Mouse (Mus musculus): ENCODE data around the gene Prrt4. TPM values are rescaled to one million over a fixed set of nuclear protein-coding genes. Genes with fewer than 3 reads are reported as not detected.
"Not testable (repeated sequence)": the region's sequence is repeated elsewhere in the genome, so short reads cannot be mapped to it uniquely, and the experiment has no call there.

Gene Prrt4
- polyA plus RNA-seq (2016; fragmentation: Nextera tagmentation; extraction: Ambion mirVana), result 0.83 and 1.1 TPM in 2 replicates

- H3K27ac ChIP-seq (replicated peaks), result peak within 1 kb of the TSS; percentile 85
- peaks cover 90% of the 10 kb centered on the region for H3K27me3 ChIP-seq (ENCODE audit: low read depth, poor library complexity, severe bottlenecking)
- peaks cover 37% of the 10 kb centered on the region for H3K4me1 ChIP-seq
- H3K9me3 ChIP-seq (replicated peaks), result no peaks in the 10 kb centered on the region
- H3K4me3 ChIP-seq, result peak within 1 kb of the TSS; percentile 77
- DNase-seq (ENCODE audit: low spot score), result peak; percentile 68
- H3K36me3 ChIP-seq, result no peaks in the 10 kb centered on the region
- under 1% methylated on average over 79 of the region's 79 CpGs for WGBS
These were observed at the start of gene Prrt4 for GRCm38 (mm10) chr6:29178888-29179658. TSS of gene Prrt4 (minus strand) at chr6:29179584.

GRCm38 (mm10) chr6:29217717-29218116 is 38.3 kb upstream of the Prrt4 start:
- WGBS, result 77% methylated on average over 3 of the region's 3 CpGs

GRCm38 (mm10) chr6:29215881-29216501 is 36.6 kb upstream of the Prrt4 start, which contains the start of gene Impdh1:
TSS of gene Impdh1 (minus strand) at chr6:29216364.
- Histone ChIP-seq H3K27me3 (ENCODE audit: low read depth, poor library complexity, severe bottlenecking) (peaks cover 43% of the 10 kb centered on the region), H3K36me3 (no peaks in the 10 kb centered on the region), H3K27ac (replicated peaks) (peak within 1 kb of the TSS; percentile 85), H3K4me3 (peak within 1 kb of the TSS; percentile 82), H3K9me3 (replicated peaks) (no peaks in the 10 kb centered on the region), H3K4me1 (peaks cover 58% of the 10 kb centered on the region)
- WGBS, result 0% methylated on average over 56 of the region's 56 CpGs
- peak; percentile 91 for DNase-seq (ENCODE audit: low spot score)

More at GRCm38 (mm10) chr6:29217717-29218116, 38.3 kb upstream of the Prrt4 start:
- not testable (repeated sequence) for H3K27ac ChIP-seq (replicated peaks); DNase-seq (ENCODE audit: low spot score); H3K36me3 ChIP-seq; H3K4me3 ChIP-seq; H3K9me3 ChIP-seq (replicated peaks)
- peaks cover 41% of the 10 kb centered on the region for H3K4me1 ChIP-seq
- H3K27me3 ChIP-seq (ENCODE audit: low read depth, poor library complexity, severe bottlenecking), result peaks cover 34% of the 10 kb centered on the region

GRCm38 (mm10) chr6:29215181-29215580 is 35.8 kb upstream of the Prrt4 start:
- Histone ChIP-seq H3K36me3 (no peaks in the 10 kb centered on the region), H3K27ac (replicated peaks) (peak overlapping the region; percentile 85), H3K9me3 (replicated peaks) (no peaks in the 10 kb centered on the region), H3K4me1 (peaks cover 63% of the 10 kb centered on the region), H3K4me3 (peak overlapping the region; percentile 82), H3K27me3 (ENCODE audit: low read depth, poor library complexity, severe bottlenecking) (peaks cover 48% of the 10 kb centered on the region)
- DNase-seq (ENCODE audit: low spot score), result no peak
- 4% methylated on average over 9 of the region's 9 CpGs for WGBS

- Histone ChIP-seq H3K27ac (replicated peaks) (peak overlapping the region; percentile 85), H3K4me1 (peaks cover 67% of the 10 kb centered on the region), H3K27me3 (ENCODE audit: low read depth, poor library complexity, severe bottlenecking) (peaks cover 48% of the 10 kb centered on the region), H3K4me3 (peak overlapping the region; percentile 82), H3K36me3 (no peaks in the 10 kb centered on the region), H3K9me3 (replicated peaks) (no peaks in the 10 kb centered on the region)
- DNase-seq (ENCODE audit: low spot score), result no peak
- 35% methylated on average over 5 of the region's 5 CpGs for WGBS
These were observed 35.4 kb upstream of the Prrt4 start for GRCm38 (mm10) chr6:29214776-29215175.

- Histone ChIP-seq H3K36me3 (no peaks in the 10 kb centered on the region), H3K27me3 (ENCODE audit: low read depth, poor library complexity, severe bottlenecking) (peaks cover 48% of the 10 kb centered on the region), H3K4me1 (peaks cover 71% of the 10 kb centered on the region), H3K4me3 (peak overlapping the region; percentile 82), H3K9me3 (replicated peaks) (no peaks in the 10 kb centered on the region), H3K27ac (replicated peaks) (peak overlapping the region; percentile 85)
- DNase-seq (ENCODE audit: low spot score), result peak; percentile 75
- 0% methylated on average over 1 of the region's 1 CpGs for WGBS
These were observed 34.9 kb upstream of the Prrt4 start for GRCm38 (mm10) chr6:29214245-29214644.

GRCm38 (mm10) chr6:29213436-29213835 is 34.1 kb upstream of the Prrt4 start:
- 33% methylated on average over 5 of the region's 5 CpGs for WGBS
- Histone ChIP-seq H3K4me1 (peaks cover 78% of the 10 kb centered on the region), H3K27ac (replicated peaks) (peak overlapping the region; percentile 85), H3K27me3 (ENCODE audit: low read depth, poor library complexity, severe bottlenecking) (peaks cover 48% of the 10 kb centered on the region), H3K9me3 (replicated peaks) (no peaks in the 10 kb centered on the region), H3K36me3 (no peaks in the 10 kb centered on the region), H3K4me3 (0 out of 2 replicates have a peak overlapping the region, but pooled peaks have one; percentile 4)
- DNase-seq (ENCODE audit: low spot score), result no peak

- no peaks in the 10 kb centered on the region for H3K9me3 ChIP-seq (replicated peaks)
- peaks cover 78% of the 10 kb centered on the region for H3K4me1 ChIP-seq
- peaks cover 48% of the 10 kb centered on the region for H3K27me3 ChIP-seq (ENCODE audit: low read depth, poor library complexity, severe bottlenecking)
- H3K27ac ChIP-seq (replicated peaks), result peak overlapping the region; percentile 87
- peak; percentile 85 for DNase-seq (ENCODE audit: low spot score)
- H3K36me3 ChIP-seq, result peaks cover 1% of the 10 kb centered on the region
- under 1% methylated on average over 62 of the region's 66 CpGs for WGBS
- peak overlapping the region; percentile 76 for H3K4me3 ChIP-seq
These were observed 32.6 kb upstream of the Prrt4 start for GRCm38 (mm10) chr6:29211806-29212492.

GRCm38 (mm10) chr6:29211146-29211545 is 31.8 kb upstream of the Prrt4 start:
- peaks cover 8% of the 10 kb centered on the region for H3K36me3 ChIP-seq
- WGBS, result 36% methylated on average over 7 of the region's 7 CpGs
- peak overlapping the region; percentile 76 for H3K4me3 ChIP-seq
- H3K27me3 ChIP-seq (ENCODE audit: low read depth, poor library complexity, severe bottlenecking), result peaks cover 48% of the 10 kb centered on the region
- no peak for DNase-seq (ENCODE audit: low spot score)
- peak overlapping the region; percentile 87 for H3K27ac ChIP-seq (replicated peaks)
- H3K9me3 ChIP-seq (replicated peaks), result no peaks in the 10 kb centered on the region
- peaks cover 72% of the 10 kb centered on the region for H3K4me1 ChIP-seq

- H3K27me3 ChIP-seq (ENCODE audit: low read depth, poor library complexity, severe bottlenecking), result peaks cover 41% of the 10 kb centered on the region
- H3K27ac ChIP-seq (replicated peaks), result no peak overlapping the region
- peaks cover 64% of the 10 kb centered on the region for H3K4me1 ChIP-seq
- no peak overlapping the region for H3K4me3 ChIP-seq
- no peak for DNase-seq (ENCODE audit: low spot score)
- peaks cover 14% of the 10 kb centered on the region for H3K36me3 ChIP-seq
- H3K9me3 ChIP-seq (replicated peaks), result no peaks in the 10 kb centered on the region
- 83% methylated on average over 9 of the region's 9 CpGs for WGBS
These were observed 31.0 kb upstream of the Prrt4 start for GRCm38 (mm10) chr6:29210231-29210936.

GRCm38 (mm10) chr6:29208178-29208577 is 28.8 kb upstream of the Prrt4 start:
- Histone ChIP-seq H3K4me1 (peaks cover 42% of the 10 kb centered on the region), H3K4me3 (no peak overlapping the region), H3K27me3 (ENCODE audit: low read depth, poor library complexity, severe bottlenecking) (peaks cover 19% of the 10 kb centered on the region), H3K27ac (replicated peaks) (no peak overlapping the region), H3K9me3 (replicated peaks) (no peaks in the 10 kb centered on the region), H3K36me3 (peaks cover 32% of the 10 kb centered on the region)
- 88% methylated on average over 5 of the region's 5 CpGs for WGBS
- no peak for DNase-seq (ENCODE audit: low spot score)

GRCm38 (mm10) chr6:29207017-29207416 is 27.6 kb upstream of the Prrt4 start:
- Histone ChIP-seq H3K27ac (replicated peaks) (no peak overlapping the region), H3K9me3 (replicated peaks) (no peaks in the 10 kb centered on the region), H3K4me1 (peaks cover 30% of the 10 kb centered on the region), H3K36me3 (peaks cover 43% of the 10 kb centered on the region), H3K4me3 (no peak overlapping the region), H3K27me3 (ENCODE audit: low read depth, poor library complexity, severe bottlenecking) (peaks cover 11% of the 10 kb centered on the region)
- DNase-seq (ENCODE audit: low spot score), result no peak
- 81% methylated on average over 5 of the region's 5 CpGs for WGBS

Data from midbrain, embryonic 10.5 days (tissue).